Mouse (Mus musculus): ENCODE measurements around the gene Rrp1b.

DNA sequence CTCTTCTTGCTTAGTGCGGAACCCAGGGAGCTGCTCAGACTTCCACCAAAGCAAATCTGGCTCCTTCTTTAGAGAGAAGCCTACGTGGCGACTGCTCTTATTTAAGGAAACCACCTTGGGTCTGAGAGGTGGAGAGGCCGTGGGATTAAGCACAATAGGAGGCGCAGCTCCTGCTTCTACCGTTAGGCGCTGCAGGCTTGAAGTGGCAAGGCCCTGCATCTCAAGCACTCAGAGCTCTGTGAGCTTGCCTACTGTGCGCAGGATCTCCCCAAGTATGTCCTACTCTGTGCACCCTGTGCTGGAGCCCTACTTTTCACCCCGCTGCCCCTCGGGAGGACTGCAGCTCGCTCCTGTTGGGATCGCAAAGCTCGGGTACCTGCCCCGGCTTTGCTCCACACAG, 25.3 kb downstream of the Rrp1b start:
- TF ChIP-seq CTCF (IDR thresholded peaks at IDR 0.05; ENCODE audit: low read depth) (no peak), EP300 (IDR thresholded peaks at IDR 0.05; ENCODE audit: low read depth) (no peak)
